Mouse (Mus musculus): Measurements from ENCODE around the gene Ndst2. TPM values are rescaled to one million over a fixed set of nuclear protein-coding genes. Genes with fewer than 3 reads are reported as not detected.
A peak's percentile ranks its signal among the peaks of the same experiment; 100 is the strongest.

The Ndst2 gene
- total and polyA plus RNA-seq, 3 experiments = 37.1 to 54.0 (median 39.5) TPM

DNA sequence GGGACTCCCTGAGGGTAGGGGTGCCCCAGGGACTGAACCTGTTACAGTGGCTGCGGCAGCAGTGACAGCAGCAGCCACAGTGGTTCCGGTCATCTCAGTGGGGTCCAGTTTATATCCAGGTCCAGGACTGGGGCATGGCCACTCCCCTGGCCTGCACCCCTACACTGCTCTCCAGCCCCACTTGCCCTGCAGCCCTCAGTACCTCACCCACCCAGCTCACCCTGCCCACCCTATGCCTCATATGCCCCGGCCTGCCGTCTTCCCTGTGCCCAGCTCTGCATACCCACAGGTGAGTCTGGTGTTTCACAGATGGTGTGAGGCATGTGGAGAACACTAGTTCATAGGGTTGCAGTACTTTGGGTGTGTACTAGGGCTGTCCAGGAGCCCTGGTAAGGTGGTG, 13.0 kb downstream of the Ndst2 start:
- H3K4me1 ChIP-seq (ENCODE audit: control insufficient read depth in 1 of 2, insufficient read depth in 2 of 2, low read length in 2 of 2) = peaks cover 5 to 8% of the 10 kb centered on the region in 2 experiments; a peak in 3 of 4 replicates
- peaks cover 10 to 35% of the 10 kb centered on the region in 2 experiments for H3K36me3 ChIP-seq (ENCODE audit: control insufficient read depth in 1 of 2, insufficient read depth in 2 of 2, low read length in 2 of 2)
- H3K4me3 ChIP-seq (ENCODE audit: control insufficient read depth in 1 of 2, insufficient read depth in 1 of 2, low read depth in 2 of 2, low read length in 2 of 2) = no peak overlapping the region
- H3K27me3 ChIP-seq (ENCODE audit: control insufficient read depth in 1 of 2, insufficient read depth in 2 of 2, low read length in 2 of 2) = no peaks in the 10 kb centered on the region
- no peaks in the 10 kb centered on the region for H3K79me2 ChIP-seq (ENCODE audit: control insufficient read depth, insufficient read depth, low read length, poor library complexity)
- TF ChIP-seq RAD21 (IDR thresholded peaks at IDR 0.05; ENCODE audit: low read depth, low read length) (no peak), POLR2A (IDR thresholded peaks at IDR 0.05; ENCODE audit: control insufficient read depth in 1 of 2, insufficient read depth in 1 of 2, low read depth in 1 of 2, low read length in 2 of 2, poor library complexity in 1 of 2) (peak in 1 of 2 experiments; percentile 43; a peak in 1 of 4 replicates)
- no peaks in the 10 kb centered on the region for H3K9me3 ChIP-seq (replicated peaks; ENCODE audit: insufficient read depth, low read length)
- no peak overlapping the region for H3K9ac ChIP-seq (ENCODE audit: control insufficient read depth, low read depth, low read length, poor library complexity, severe bottlenecking)
- no peak overlapping the region for H3K27ac ChIP-seq (ENCODE audit: control insufficient read depth, low read depth, low read length)
- DNase-seq (ENCODE audit: low read depth, low spot score) = no peak

DNA sequence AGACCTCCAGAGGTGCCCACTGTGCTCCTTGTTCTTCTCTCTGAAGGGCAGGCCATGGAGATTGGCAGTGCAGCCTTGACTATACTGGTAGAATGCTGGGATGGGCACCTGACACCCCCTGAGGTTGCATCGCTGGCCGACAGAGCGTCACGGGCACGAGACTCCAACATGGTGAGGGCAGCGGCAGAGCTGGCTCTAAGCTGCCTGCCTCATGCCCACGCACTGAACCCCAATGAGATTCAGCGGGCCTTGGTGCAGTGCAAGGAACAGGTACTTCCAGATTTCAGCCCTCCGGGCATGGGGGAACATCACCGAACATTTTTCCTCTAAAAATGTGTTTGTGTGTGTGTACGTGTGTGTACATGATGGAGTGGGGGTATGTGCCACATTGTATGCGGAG, 14.6 kb downstream of the Ndst2 start:
- DNase-seq (ENCODE audit: low read depth, low spot score) = no peak
- no peak for TF ChIP-seq ZNF384 (IDR thresholded peaks at IDR 0.05; ENCODE audit: low read depth, low read length)
- TF ChIP-seq ZC3H11A (IDR thresholded peaks at IDR 0.05; ENCODE audit: low read depth, low read length) = no peak
- no peak for TF ChIP-seq JUND (IDR thresholded peaks at IDR 0.05; ENCODE audit: low read depth, low read length)
- no peak for TF ChIP-seq KAT2A (conservative IDR thresholded peaks at IDR 0.05; ENCODE audit: low read depth, low read length)
- TF ChIP-seq POLR2AphosphoS2 (IDR thresholded peaks at IDR 0.05; ENCODE audit: low read length) = peak; percentile 70
- 0 out of 2 replicates have a peak, but pooled peaks have one; percentile 49 for TF ChIP-seq ZMIZ1 (IDR thresholded peaks at IDR 0.05; ENCODE audit: low read depth, low read length)
- no peak for TF ChIP-seq EP300 (IDR thresholded peaks at IDR 0.05; ENCODE audit: low read depth in 1 of 2, low read length in 2 of 2)
- TF ChIP-seq RCOR1 (IDR thresholded peaks at IDR 0.05; ENCODE audit: low read depth, low read length) = no peak
- 0 out of 4 replicates have a peak, but pooled peaks of 1 of the 2 experiments have one; percentile 3 for TF ChIP-seq POLR2A (IDR thresholded peaks at IDR 0.05; ENCODE audit: control insufficient read depth in 1 of 2, insufficient read depth in 1 of 2, low read depth in 1 of 2, low read length in 2 of 2, poor library complexity in 1 of 2)
- no peak for TF ChIP-seq ETS1 (IDR thresholded peaks at IDR 0.05; ENCODE audit: low read depth, low read length)
- TF ChIP-seq MEF2A (IDR thresholded peaks at IDR 0.05; ENCODE audit: extremely low read depth, insufficient replicate concordance, low read depth, low read length, poor library complexity, severe bottlenecking) = no peak
- Histone ChIP-seq H3K79me2 (ENCODE audit: control insufficient read depth, insufficient read depth, low read length, poor library complexity) (no peaks in the 10 kb centered on the region), H3K9ac (ENCODE audit: control insufficient read depth, low read depth, low read length, poor library complexity, severe bottlenecking) (no peak overlapping the region), H3K36me3 (ENCODE audit: control insufficient read depth in 1 of 2, insufficient read depth in 2 of 2, low read length in 2 of 2) (peaks cover 0 to 21% of the 10 kb centered on the region in 2 experiments; a peak in 2 of 4 replicates), H3K27me3 (ENCODE audit: control insufficient read depth in 1 of 2, insufficient read depth in 2 of 2, low read length in 2 of 2) (no peaks in the 10 kb centered on the region), H3K4me3 (ENCODE audit: control insufficient read depth in 1 of 2, insufficient read depth in 1 of 2, low read depth in 2 of 2, low read length in 2 of 2) (no peak overlapping the region), H3K4me1 (ENCODE audit: control insufficient read depth in 1 of 2, insufficient read depth in 2 of 2, low read length in 2 of 2) (no peaks in the 10 kb centered on the region; a peak in 1 of 4 replicates), H3K27ac (ENCODE audit: control insufficient read depth, low read depth, low read length) (no peak overlapping the region), H3K9me3 (replicated peaks; ENCODE audit: insufficient read depth, low read length) (no peaks in the 10 kb centered on the region)

DNA sequence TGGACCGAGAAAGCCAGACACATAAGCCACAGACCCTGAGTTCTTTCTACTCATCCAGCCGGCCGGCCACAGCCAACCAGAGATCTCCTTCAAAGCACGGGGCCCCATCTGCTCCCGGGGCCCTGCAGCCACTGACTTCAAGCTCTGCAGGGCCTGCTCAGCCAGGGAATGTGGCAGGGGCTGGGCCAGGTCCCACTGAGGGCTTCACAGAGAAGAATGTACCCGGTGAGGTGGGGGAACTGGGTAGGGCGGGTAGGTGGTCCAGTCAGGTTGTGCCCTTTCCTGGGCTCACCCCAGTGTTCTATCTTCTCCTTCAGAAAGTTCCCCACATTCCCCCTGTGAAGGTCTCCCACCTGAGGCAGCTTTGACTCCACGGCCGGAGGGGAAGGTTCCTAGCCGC, 15.9 kb downstream of the Ndst2 start:
- H3K27me3 ChIP-seq (ENCODE audit: control insufficient read depth in 1 of 2, insufficient read depth in 2 of 2, low read length in 2 of 2) = no peaks in the 10 kb centered on the region
- H3K79me2 ChIP-seq (ENCODE audit: control insufficient read depth, insufficient read depth, low read length, poor library complexity) = no peaks in the 10 kb centered on the region
- TF ChIP-seq EP300 (IDR thresholded peaks at IDR 0.05; ENCODE audit: low read depth in 1 of 2, low read length in 2 of 2) (no peak), ELF1 (IDR thresholded peaks at IDR 0.05; ENCODE audit: low read depth, low read length) (no peak), RCOR1 (IDR thresholded peaks at IDR 0.05; ENCODE audit: low read depth, low read length) (no peak), SMC3 (IDR thresholded peaks at IDR 0.05; ENCODE audit: low read depth, low read length) (no peak), CHD1 (IDR thresholded peaks at IDR 0.05; ENCODE audit: low read depth, low read length) (no peak), POLR2AphosphoS2 (IDR thresholded peaks at IDR 0.05; ENCODE audit: low read length) (no peak), NRF1 (IDR thresholded peaks at IDR 0.05; ENCODE audit: insufficient read depth, low read depth, low read length, poor library complexity, severe bottlenecking) (no peak), RAD21 (IDR thresholded peaks at IDR 0.05; ENCODE audit: low read depth, low read length) (no peak)
- DNase-seq (ENCODE audit: low read depth, low spot score) = no peak
- H3K4me3 ChIP-seq (ENCODE audit: control insufficient read depth in 1 of 2, insufficient read depth in 1 of 2, low read depth in 2 of 2, low read length in 2 of 2) = no peak overlapping the region
- H3K9ac ChIP-seq (ENCODE audit: control insufficient read depth, low read depth, low read length, poor library complexity, severe bottlenecking) = no peak overlapping the region
- no peaks in the 10 kb centered on the region for H3K9me3 ChIP-seq (replicated peaks; ENCODE audit: insufficient read depth, low read length)
- no peaks in the 10 kb centered on the region; a peak in 1 of 4 replicates for H3K4me1 ChIP-seq (ENCODE audit: control insufficient read depth in 1 of 2, insufficient read depth in 2 of 2, low read length in 2 of 2)
- H3K27ac ChIP-seq (ENCODE audit: control insufficient read depth, low read depth, low read length) = no peak overlapping the region
- H3K36me3 ChIP-seq (ENCODE audit: control insufficient read depth in 1 of 2, insufficient read depth in 2 of 2, low read length in 2 of 2) = peaks cover 0 to 10% of the 10 kb centered on the region in 2 experiments; a peak in 2 of 4 replicates
